Mouse (Mus musculus): ENCODE data around the gene Pex19. TPM values are rescaled to one million over a fixed set of nuclear protein-coding genes. Genes with fewer than 3 reads are reported as not detected.

The Pex19 gene
- total and polyA plus RNA-seq, 2 experiments, result 92.5 to 113 TPM

DNA sequence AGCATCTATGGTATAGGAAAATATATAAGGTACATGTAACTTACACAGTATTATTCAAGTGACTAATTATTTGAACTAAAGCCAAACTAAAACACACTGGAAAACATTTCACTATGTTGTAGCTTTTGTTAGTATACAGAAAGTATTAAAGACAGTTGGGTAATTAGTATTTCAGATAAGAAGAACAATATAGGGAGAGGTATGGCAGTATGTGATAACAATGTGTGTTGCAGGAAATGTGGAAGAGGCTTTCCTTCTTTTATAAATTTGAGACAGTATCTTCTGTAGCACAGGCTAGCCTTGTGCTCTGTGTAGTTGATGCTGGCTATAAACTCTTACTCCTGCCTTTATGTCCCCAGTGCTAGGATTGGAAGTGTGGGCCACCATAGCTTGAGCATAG lies 57.4 kb downstream of the Pex19 start:
- H3K36me3 ChIP-seq (ENCODE audit: control insufficient read depth, insufficient read depth, low read length), result peaks cover 76% of the 10 kb centered on the region

More for the DNA sequence above, 57.4 kb downstream of the Pex19 start:
- Histone ChIP-seq H3K4me3 (ENCODE audit: insufficient read depth, low read depth, low read length) (no peak overlapping the region), H3K79me2 (ENCODE audit: control insufficient read depth, insufficient read depth, low read length) (no peaks in the 10 kb centered on the region; the same call in 1 of the 2 replicates), H3K4me1 (ENCODE audit: control insufficient read depth, insufficient read depth, low read length) (no peaks in the 10 kb centered on the region), H3K27me3 (ENCODE audit: control insufficient read depth, insufficient read depth, low read length) (no peaks in the 10 kb centered on the region), H3K9ac (ENCODE audit: low read depth, low read length) (no peak overlapping the region), H3K27ac (replicated peaks; ENCODE audit: insufficient read depth, low read depth, low read length) (no peak overlapping the region)
- DNase-seq (ENCODE audit: extremely low read depth, low read depth, low spot score), result no peak
- TF ChIP-seq CTCF (IDR thresholded peaks at IDR 0.05; ENCODE audit: low read depth, low read length) (no peak), POLR2A (IDR thresholded peaks at IDR 0.05; ENCODE audit: extremely low read depth, insufficient read depth, low read length) (no peak)

Other genes starting within 250 kb of the Pex19 start
- gene Gm10521, start 231.1 kb upstream of the Pex19 start, total RNA-seq (2014; rRNA removed), result 0.37 and 0.40 TPM in 2 replicates
- 0.19 and 0.38 TPM in 2 replicates for gene Gm10521, start 231.1 kb upstream of the Pex19 start, polyA plus RNA-seq (2012; rRNA removed)
- 0.46 and 1.5 TPM in 2 replicates for gene Slamf6, start 209.2 kb upstream of the Pex19 start, total RNA-seq (2014; rRNA removed)
- 0.16 and 0.29 TPM in 2 replicates for gene Slamf6, start 209.2 kb upstream of the Pex19 start, polyA plus RNA-seq (2012; rRNA removed)
- gene Vangl2, start 98.3 kb upstream of the Pex19 start, total RNA-seq (2014; rRNA removed), result 0.20 and 0.28 TPM in 2 replicates
- gene Vangl2, start 98.3 kb upstream of the Pex19 start, polyA plus RNA-seq (2012; rRNA removed), result 0.49 and 0.55 TPM in 2 replicates
- gene Nhlh1, start 69.2 kb upstream of the Pex19 start, total RNA-seq (2014; rRNA removed), result not detected in 2 replicates
- gene Nhlh1, start 69.2 kb upstream of the Pex19 start, polyA plus RNA-seq (2012; rRNA removed), result not detected in 2 replicates
- 108 and 125 TPM in 2 replicates for gene Copa, start 44.2 kb upstream of the Pex19 start, total RNA-seq (2014; rRNA removed)
- gene Copa, start 44.2 kb upstream of the Pex19 start, polyA plus RNA-seq (2012; rRNA removed), result 25.7 and 31.7 TPM in 2 replicates
- 28.9 and 38.8 TPM in 2 replicates for gene Ncstn, start 44.0 kb upstream of the Pex19 start, total RNA-seq (2014; rRNA removed)
- 35.7 and 50.1 TPM in 2 replicates for gene Ncstn, start 44.0 kb upstream of the Pex19 start, polyA plus RNA-seq (2012; rRNA removed)
- 92.7 and 95.6 TPM in 2 replicates for gene Dcaf8, start 21.3 kb downstream of the Pex19 start, total RNA-seq (2014; rRNA removed)
- 48.5 and 54.1 TPM in 2 replicates for gene Dcaf8, start 21.3 kb downstream of the Pex19 start, polyA plus RNA-seq (2012; rRNA removed)
- gene Pea15a, start 80.0 kb downstream of the Pex19 start, total RNA-seq (2014; rRNA removed), result 9.4 and 13.1 TPM in 2 replicates
- gene Pea15a, start 80.0 kb downstream of the Pex19 start, polyA plus RNA-seq (2012; rRNA removed), result 8.4 and 10.2 TPM in 2 replicates
- gene Casq1, start 93.1 kb downstream of the Pex19 start, total RNA-seq (2014; rRNA removed), result 0.07 and 0.74 TPM in 2 replicates
- 0.16 and 0.21 TPM in 2 replicates for gene Casq1, start 93.1 kb downstream of the Pex19 start, polyA plus RNA-seq (2012; rRNA removed)
- gene Atp1a4, start 131.7 kb downstream of the Pex19 start, total RNA-seq (2014; rRNA removed), result 0.07 and 0.09 TPM in 2 replicates
- gene Atp1a4, start 131.7 kb downstream of the Pex19 start, polyA plus RNA-seq (2012; rRNA removed), result 0.02 TPM in 1 of 2 replicates, not detected in the other
- 3.6 and 9.7 TPM in 2 replicates for gene Igsf8, start 134.9 kb downstream of the Pex19 start, total RNA-seq (2014; rRNA removed)
- 15.3 and 26.3 TPM in 2 replicates for gene Igsf8, start 134.9 kb downstream of the Pex19 start, polyA plus RNA-seq (2012; rRNA removed)
- 0.92 and 0.94 TPM in 2 replicates for gene Atp1a2, start 171.3 kb downstream of the Pex19 start, total RNA-seq (2014; rRNA removed)
- gene Atp1a2, start 171.3 kb downstream of the Pex19 start, polyA plus RNA-seq (2012; rRNA removed), result 0.37 and 0.59 TPM in 2 replicates
- gene Kcnj9, start 202.6 kb downstream of the Pex19 start, total RNA-seq (2014; rRNA removed), result 0.09 and 0.20 TPM in 2 replicates
- 0.02 and 0.09 TPM in 2 replicates for gene Kcnj9, start 202.6 kb downstream of the Pex19 start, polyA plus RNA-seq (2012; rRNA removed)
- 0.37 and 0.47 TPM in 2 replicates for gene Kcnj10, start 214.5 kb downstream of the Pex19 start, total RNA-seq (2014; rRNA removed)
- 0.34 and 0.39 TPM in 2 replicates for gene Kcnj10, start 214.5 kb downstream of the Pex19 start, polyA plus RNA-seq (2012; rRNA removed)
- 3.6 and 3.7 TPM in 2 replicates for gene Pigm, start 249.8 kb downstream of the Pex19 start, total RNA-seq (2014; rRNA removed)
- gene Pigm, start 249.8 kb downstream of the Pex19 start, polyA plus RNA-seq (2012; rRNA removed), result 2.9 and 4.4 TPM in 2 replicates

All from liver, adult 2 months (tissue).